Mouse (Mus musculus) urinary bladder, postnatal 14 days (tissue): ENCODE results near the gene Smad1.
"Not testable (repeated sequence)": the region's sequence is repeated elsewhere in the genome, so short reads cannot be mapped to it uniquely, and the experiment has no call there.

Experiments used
- DNase-seq: peaks from one replicate; pipeline ENCODE4 v3.0.0; 2021; ENCODE audit warnings: low spot score

Smad1 gene

GRCm38 (mm10) chr8:79398994-79399650 is at the start of gene Smad1:
Gene Smad1 (minus strand): TSS chr8:79399518.
- peak; percentile 96 for DNase-seq

- no peak for DNase-seq
Observed at GRCm38 (mm10) chr8:79447260-79447853, 48.0 kb upstream of the Smad1 start.

- no peak for DNase-seq
Observed at GRCm38 (mm10) chr8:79443460-79444098, 44.3 kb upstream of the Smad1 start.

- no peak for DNase-seq
Observed at GRCm38 (mm10) chr8:79433953-79434500, 34.7 kb upstream of the Smad1 start.

- DNase-seq = no peak
Observed at GRCm38 (mm10) chr8:79414907-79415306, 15.6 kb upstream of the Smad1 start.

GRCm38 (mm10) chr8:79410501-79410900 is 11.2 kb upstream of the Smad1 start:
- DNase-seq = no peak

GRCm38 (mm10) chr8:79407356-79407755 is 8.0 kb upstream of the Smad1 start:
- DNase-seq = not testable (repeated sequence)

- no peak for DNase-seq
Observed at GRCm38 (mm10) chr8:79404895-79405557, 5.7 kb upstream of the Smad1 start.

- no peak for DNase-seq
Observed at GRCm38 (mm10) chr8:79400671-79401070, 1.4 kb upstream of the Smad1 start.

- DNase-seq = peak; percentile 59
Observed at GRCm38 (mm10) chr8:79398251-79398981, 902 bp downstream of the Smad1 start.

GRCm38 (mm10) chr8:79397705-79398250 is 1.5 kb downstream of the Smad1 start:
- no peak for DNase-seq

GRCm38 (mm10) chr8:79396911-79397310 is 2.4 kb downstream of the Smad1 start:
- DNase-seq = no peak

GRCm38 (mm10) chr8:79394009-79394408 is 5.3 kb downstream of the Smad1 start:
- no peak for DNase-seq

GRCm38 (mm10) chr8:79393215-79393614 is 6.1 kb downstream of the Smad1 start:
- DNase-seq = no peak

- no peak for DNase-seq
Observed at GRCm38 (mm10) chr8:79392649-79393048, 6.7 kb downstream of the Smad1 start.

GRCm38 (mm10) chr8:79391454-79391853 is 7.9 kb downstream of the Smad1 start:
- no peak for DNase-seq

GRCm38 (mm10) chr8:79389074-79389786 is 10.1 kb downstream of the Smad1 start:
- no peak for DNase-seq

- peak; percentile 51 for DNase-seq
Observed at GRCm38 (mm10) chr8:79386831-79387230, 12.5 kb downstream of the Smad1 start.

GRCm38 (mm10) chr8:79386358-79386757 is 13.0 kb downstream of the Smad1 start:
- DNase-seq = no peak

- DNase-seq = no peak
Observed at GRCm38 (mm10) chr8:79384276-79385271, 14.7 kb downstream of the Smad1 start.
